8 mouse cellular contexts compared by ENCODE assay signal in the genomic region with DNA sequence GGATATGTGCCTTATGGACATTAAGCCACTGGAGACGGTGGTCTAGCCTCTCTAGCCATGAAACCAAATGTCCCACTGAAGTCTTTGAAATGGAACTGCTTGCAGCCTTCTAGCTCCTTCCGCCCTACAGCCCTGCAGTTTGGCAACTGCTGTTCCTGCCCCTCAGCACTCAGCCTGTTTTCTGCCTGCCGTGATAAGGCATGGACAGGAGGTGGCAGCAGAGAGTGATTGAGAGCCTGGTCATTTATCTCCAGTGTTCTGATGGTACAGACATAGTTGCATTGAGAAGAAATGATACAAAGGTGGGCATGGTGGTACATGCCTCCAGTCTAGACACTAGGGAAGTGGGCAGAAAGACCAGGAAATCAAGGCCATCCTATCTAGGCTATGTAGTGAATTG. TPM values are rescaled to one million over a fixed set of nuclear protein-coding genes. Genes with fewer than 3 reads are reported as not detected.
DNase-seq lines count a peak whose midpoint lies in the region; ATAC-seq and TF ChIP-seq lines count a peak whose summit lies in the region.

No protein-coding gene starts in this region.

- peak; percentile 57 to 71 for DNase-seq in CD8-positive naive resting alpha-beta T cell, adult 2 months (ENCODE audit: low read depth in 2 of 2, low spot score in 2 of 2)
- DNase-seq in adrenal gland, adult (ENCODE audit: inconsistent age in 2 of 2, low spot score in 1 of 2) = peak; percentile 67 to 91
- DNase-seq in gastrocnemius, postnatal 25 days = peak; percentile 27
- peak; percentile 49 to 81 for DNase-seq in kidney, postnatal 36 days
- DNase-seq in lung, embryonic 14.5 days = peak; percentile 75
- DNase-seq in retina, adult 2 months (ENCODE audit: low read depth, low spot score) = peak; percentile 38
- peak; percentile 73 for DNase-seq in thymus, postnatal 25 days

- peak; percentile 93 for TF ChIP-seq CTCF in cortical plate, adult 2 months (IDR thresholded peaks at IDR 0.05; ENCODE audit: extremely low read depth, insufficient read depth, low read length)
- TF ChIP-seq CTCF in lung, embryonic 14.5 days (IDR thresholded peaks at IDR 0.05; ENCODE audit: low read depth) = peak; percentile 88

- H3K9me3 ChIP-seq in lung, embryonic 14.5 days (ENCODE audit: low read depth, low read length) = no peaks in the 10 kb centered on the region

- H3K4me3 ChIP-seq in cortical plate, adult 2 months (ENCODE audit: insufficient read depth, low read length) = no peak overlapping the region
- H3K4me3 ChIP-seq in lung, embryonic 14.5 days (ENCODE audit: low read depth, low read length) = no peak overlapping the region

- no peak overlapping the region for H3K4me2 ChIP-seq in lung, embryonic 14.5 days

- TF ChIP-seq POLR2A in cortical plate, adult 2 months (IDR thresholded peaks at IDR 0.05; ENCODE audit: extremely low read depth, insufficient read depth, low read length) = no peak

- no peak overlapping the region for H3K9ac ChIP-seq in lung, embryonic 14.5 days

- no peaks in the 10 kb centered on the region for H3K4me1 ChIP-seq in cortical plate, adult 2 months (ENCODE audit: control insufficient read depth, insufficient read depth, low read length)
- no peaks in the 10 kb centered on the region for H3K4me1 ChIP-seq in lung, embryonic 14.5 days (ENCODE audit: insufficient read depth)

- no peaks in the 10 kb centered on the region for H3K27me3 ChIP-seq in lung, embryonic 14.5 days (ENCODE audit: insufficient read depth, low read length)

- no peaks in the 10 kb centered on the region for H3K36me3 ChIP-seq in lung, embryonic 14.5 days (ENCODE audit: insufficient read depth)

- ATAC-seq in lung, embryonic 14.5 days (ENCODE audit: insufficient read depth) = no peak

- WGBS in lung, embryonic 14.5 days = 16% methylated on average over 3 of the region's 3 CpGs

- H3K27ac ChIP-seq in cortical plate, adult 2 months (ENCODE audit: insufficient read depth, low read length) = no peak overlapping the region
- H3K27ac ChIP-seq in lung, embryonic 14.5 days (ENCODE audit: low read depth) = no peak overlapping the region

RNA-seq across cellular contexts. Expression of a gene that starts 13.4 kb away (rescaled TPM):
- 68.4 and 70.5 TPM in 2 replicates for polyA plus RNA-seq in cortical plate, adult 2 months (2012; rRNA removed)
- 10 to 100 TPM; 33.7 to 34.9 TPM for total RNA-seq in gastrocnemius, postnatal 25 days (2021)
- 90.2 and 90.9 TPM in 2 replicates for polyA plus RNA-seq in lung, embryonic 14.5 days (2014; fragmentation: Nextera tagmentation; extraction: Ambion mirVana)

RNA-seq across cellular contexts. Expression of a gene that starts 39.4 kb away (rescaled TPM):
- polyA plus RNA-seq in cortical plate, adult 2 months (2012; rRNA removed) = 3.4 and 3.7 TPM in 2 replicates
- under 1 TPM; 0.21 to 0.26 TPM for total RNA-seq in gastrocnemius, postnatal 25 days (2021)
- polyA plus RNA-seq in lung, embryonic 14.5 days (2014; fragmentation: Nextera tagmentation; extraction: Ambion mirVana) = 2.6 and 3.7 TPM in 2 replicates

Comparison
In these comparisons a context has a peak if more than half of its experiments do, and no peak if none do; other contexts are left out.
1. DNase-seq: peak in every context shown above with its lines; median percentile 79 in adrenal gland, adult; 75 in lung, embryonic 14.5 days; 73 in thymus, postnatal 25 days; 65 in kidney, postnatal 36 days; 64 in CD8-positive naive resting alpha-beta T cell, adult 2 months; 38 in retina, adult 2 months; 27 in gastrocnemius, postnatal 25 days.